Mouse (Mus musculus): Measurements from ENCODE around the gene Emg1.
"Not testable (repeated sequence)": the region's sequence is repeated elsewhere in the genome, so short reads cannot be mapped to it uniquely, and the experiment has no call there.

GRCm38 (mm10) chr6:124682291-124682690 lies 29.7 kb downstream of the Emg1 start:
- TF ChIP-seq POLR2A (IDR thresholded peaks at IDR 0.05; ENCODE audit: extremely low read depth, insufficient read depth, low read length); CTCF (IDR thresholded peaks at IDR 0.05; ENCODE audit: low read depth, low read length): not testable (repeated sequence)

Measured in liver, adult 2 months (tissue).